Mouse (Mus musculus): Measurements from ENCODE around the gene Trmt6.

The Trmt6 gene

GRCm38 (mm10) chr2:132815608-132816314 is at the start of gene Trmt6, which contains the start of gene Mcm8:
Trmt6 (minus strand) TSS chr2:132816055.
Mcm8 (plus strand) TSS chr2:132816141.
- DNase-seq = peak; percentile 93

- DNase-seq = no peak
Measured at GRCm38 (mm10) chr2:132863325-132863724, 47.5 kb upstream of the Trmt6 start.

- DNase-seq = no peak
Measured at GRCm38 (mm10) chr2:132861456-132861855, 45.6 kb upstream of the Trmt6 start.

GRCm38 (mm10) chr2:132860435-132860834 is 44.6 kb upstream of the Trmt6 start:
- DNase-seq = no peak

GRCm38 (mm10) chr2:132856333-132856732 is 40.5 kb upstream of the Trmt6 start:
- no peak for DNase-seq

- no peak for DNase-seq
Measured at GRCm38 (mm10) chr2:132853051-132853450, 37.2 kb upstream of the Trmt6 start.

- no peak for DNase-seq
Measured at GRCm38 (mm10) chr2:132849141-132849540, 33.3 kb upstream of the Trmt6 start.

- no peak for DNase-seq
Measured at GRCm38 (mm10) chr2:132848361-132848760, 32.5 kb upstream of the Trmt6 start.

- peak; percentile 14 for DNase-seq
Measured at GRCm38 (mm10) chr2:132847581-132847980, 31.7 kb upstream of the Trmt6 start.

GRCm38 (mm10) chr2:132846407-132847358 is 30.8 kb upstream of the Trmt6 start, which contains the start of gene Crls1:
Crls1 (plus strand) TSS chr2:132846666.
- DNase-seq = peak; percentile 95

- DNase-seq = no peak
Measured at GRCm38 (mm10) chr2:132841071-132841470, 25.2 kb upstream of the Trmt6 start.

- DNase-seq = no peak
Measured at GRCm38 (mm10) chr2:132802976-132803375, 12.9 kb downstream of the Trmt6 start.

- DNase-seq = peak; percentile 50
Measured at GRCm38 (mm10) chr2:132794204-132794586, 21.7 kb downstream of the Trmt6 start.

GRCm38 (mm10) chr2:132793441-132794203 is 22.2 kb downstream of the Trmt6 start:
- peak; percentile 88 for DNase-seq

GRCm38 (mm10) chr2:132784039-132784438 is 31.8 kb downstream of the Trmt6 start:
- DNase-seq = peak; percentile 80

- DNase-seq = peak; percentile 92
Measured at GRCm38 (mm10) chr2:132781439-132782068, 34.3 kb downstream of the Trmt6 start.

GRCm38 (mm10) chr2:132780978-132781377 is 34.9 kb downstream of the Trmt6 start, which contains the start of gene Chgb:
Chgb (plus strand) TSS chr2:132781278.
- DNase-seq = no peak

- DNase-seq = no peak
Measured at GRCm38 (mm10) chr2:132770822-132771221, 45.0 kb downstream of the Trmt6 start.

- DNase-seq = no peak
Measured at GRCm38 (mm10) chr2:132757911-132758310, 57.9 kb downstream of the Trmt6 start.
